Mouse (Mus musculus) intestine, embryonic 16.5 days (tissue): ENCODE data around the gene Vps54. TPM values are rescaled to one million over a fixed set of nuclear protein-coding genes. Genes with fewer than 3 reads are reported as not detected.
A peak's percentile ranks its signal among the peaks of the same experiment; 100 is the strongest.

Experiments used
- microRNA counts: library from miRNA; unstranded; fragments of <30 nt; microRNA quantifications from one replicate; lab custom pipeline; 2016
- microRNA-seq: library from miRNA; unstranded; fragments of <30 nt; microRNA quantifications from one replicate; pipeline ENCODE4, GENCODE M21; 2016
- polyA plus RNA-seq: library from polyadenylated mRNA; unstranded; fragments of >200 nt; fragmentation: Nextera tagmentation; extraction: Ambion mirVana; gene quantifications from 2 replicates; pipeline ENCODE4 v1.2.1, GENCODE M21; 2015

The Vps54 gene
- polyA plus RNA-seq, 1 experiment from 2014 or later: 8.6 TPM

MicroRNA genes within 50 kb of the gene (microRNA counts, 519-probe panel; counts per million panel counts)
- 1,511 counts per million, percentile 12 among the panel's probes with 10 or more counts for microRNA mmu-miR-1933-3p (lab: Ali Mortazavi, UCI)
- microRNA mmu-miR-1933-5p (lab: Ali Mortazavi, UCI): 803 counts per million, percentile 2 among the panel's probes with 10 or more counts

Small RNAs within 50 kb of the gene (microRNA-seq; reads per million reads assigned to microRNA genes)
- 1.4 reads per million for gene Mir1933

Other genes with a start within 250 kb of the Vps54 start
- gene Peli1, start 148.0 kb upstream of the Vps54 start, polyA plus RNA-seq: 25.7 and 25.8 TPM in 2 replicates
- 122 and 130 TPM in 2 replicates for gene Ugp2, start 131.9 kb downstream of the Vps54 start, polyA plus RNA-seq